Mouse (Mus musculus) left cerebral cortex, postnatal 4 days (tissue): ENCODE results near the gene Col6a4. TPM values are rescaled to one million over a fixed set of nuclear protein-coding genes. Genes with fewer than 3 reads are reported as not detected.

Experiments
- DNase-seq: peaks from one replicate; pipeline ENCODE4 v3.0.0-alpha.2; 2022
- intact Hi-C: fragments of 180-260 bp; cut with DNase I; formaldehyde crosslinking; loops from one replicate; pipeline ENCODE4 v1.15.1; 2025
- total RNA-seq, 2 experiments: library from RNA; stranded (reverse); gene quantifications; 2 replicates each; pipeline ENCODE4 v1.2.3; 2021

The Col6a4 gene
- total RNA-seq, 2 experiments from 2014 or later, result 2.0 to 3.1 TPM

DNA sequence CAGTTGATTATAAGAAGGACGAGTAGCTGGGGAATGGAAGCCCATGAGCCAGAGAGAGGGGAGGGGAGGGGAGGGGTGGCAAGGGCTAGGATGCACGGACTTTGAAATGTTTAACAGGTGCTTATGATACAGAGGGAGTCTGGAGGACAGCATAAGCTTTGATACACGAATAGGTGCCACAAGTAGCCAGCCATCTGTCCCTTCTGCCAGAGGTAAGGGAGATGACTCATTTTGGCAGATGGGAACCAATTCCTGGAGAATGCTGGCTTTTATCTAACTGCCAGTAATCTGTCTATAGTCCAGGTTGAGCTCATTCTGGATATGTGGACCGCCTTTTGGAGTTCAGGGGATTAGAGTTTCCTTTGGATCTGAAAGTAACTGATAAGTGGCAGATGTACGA is 20.3 kb downstream of the Col6a4 start:
- intact Hi-C loops, result no loop called here
- no peak for DNase-seq

DNA sequence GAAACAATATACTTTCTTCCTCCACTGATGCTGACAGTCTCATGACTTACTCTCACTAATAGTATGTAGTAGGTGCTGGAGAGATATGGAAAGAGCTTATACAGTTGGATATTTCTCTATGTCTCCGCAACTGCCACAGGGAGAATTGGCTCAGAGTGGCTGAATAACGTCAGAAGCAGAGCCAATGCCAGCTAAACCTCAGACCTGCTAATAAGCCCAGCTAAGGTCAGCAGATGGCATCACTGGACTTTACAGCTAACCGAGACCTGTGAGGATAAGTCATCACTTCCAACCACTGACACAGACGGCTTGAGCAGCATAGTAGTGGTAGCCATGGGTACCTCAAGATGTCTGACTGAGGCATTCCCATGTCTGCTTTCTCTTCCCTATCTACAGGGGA is 22.6 kb downstream of the Col6a4 start:
- intact Hi-C loops, result no loop called here

DNA sequence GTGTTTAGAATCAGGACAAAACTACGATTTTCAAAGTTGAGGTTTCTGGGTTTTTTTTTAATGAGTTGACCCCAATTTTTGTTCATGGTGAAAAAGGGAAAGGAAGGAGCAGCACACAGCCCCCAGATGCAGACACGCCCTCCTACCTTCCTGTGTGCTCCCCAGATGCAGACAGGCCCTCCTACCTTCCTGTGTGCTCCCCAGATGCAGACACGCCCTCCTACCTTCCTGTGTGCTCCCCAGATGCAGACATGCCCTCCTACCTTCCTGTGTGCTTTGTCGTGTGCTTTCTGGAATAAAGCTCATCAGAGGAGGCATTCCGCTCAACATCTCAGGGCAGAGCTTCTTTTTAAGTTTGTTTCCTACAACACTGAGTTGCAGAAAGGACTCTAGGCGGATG is 24.9 kb downstream of the Col6a4 start:
- no peak for DNase-seq
- intact Hi-C loops, result no loop called here

More for the DNA sequence above, 22.6 kb downstream of the Col6a4 start:
- DNase-seq, result no peak

DNA sequence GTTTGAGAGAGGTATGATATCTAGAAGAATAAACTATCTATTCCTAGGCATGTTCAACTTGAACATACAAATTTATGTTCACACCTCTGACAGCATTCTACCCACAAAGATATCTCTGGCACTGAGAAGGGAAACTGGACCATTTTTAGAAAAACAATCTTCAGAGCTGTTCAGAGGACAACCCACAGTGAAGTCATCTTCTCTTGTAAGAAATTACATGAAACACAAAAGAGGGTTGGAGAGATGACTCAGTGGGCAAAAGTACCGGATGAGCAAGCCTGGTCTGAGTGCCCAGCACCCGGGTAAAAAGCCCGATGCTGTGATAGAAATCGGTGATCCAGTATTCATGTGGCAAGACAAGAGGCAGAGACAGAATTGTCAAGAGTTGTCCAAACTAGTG is 43.1 kb downstream of the Col6a4 start:
- DNase-seq, result no peak
- intact Hi-C loops, result no loop called here

DNA sequence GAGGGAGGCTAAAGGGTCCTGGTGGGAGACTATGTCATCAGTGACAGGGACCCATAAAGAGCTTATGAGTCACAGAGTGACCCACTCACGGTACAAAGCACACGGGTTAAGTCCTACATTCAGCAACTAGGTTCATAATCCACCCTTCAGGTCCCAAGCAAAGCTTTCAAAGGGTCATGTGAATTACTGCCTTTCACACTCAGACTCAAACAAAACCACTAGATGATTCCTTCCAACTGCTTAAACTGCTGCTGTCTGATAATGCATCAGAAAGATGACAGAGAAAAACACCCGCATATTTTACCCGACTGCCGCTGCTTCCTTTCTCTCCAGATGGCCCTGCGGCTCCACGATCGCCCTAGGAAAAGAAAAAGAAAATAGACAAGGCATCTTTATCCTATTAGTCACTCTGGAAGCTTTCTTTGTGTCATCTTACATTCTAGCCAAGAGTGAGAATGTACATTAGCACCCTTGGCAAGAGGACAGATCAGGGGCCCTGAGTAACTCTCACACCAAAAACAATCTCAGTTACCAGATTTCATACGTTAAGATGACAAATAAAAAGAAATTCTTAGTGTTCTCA is 52.6 kb downstream of the Col6a4 start:
- intact Hi-C loops, result no loop called here
- no peak for DNase-seq

DNA sequence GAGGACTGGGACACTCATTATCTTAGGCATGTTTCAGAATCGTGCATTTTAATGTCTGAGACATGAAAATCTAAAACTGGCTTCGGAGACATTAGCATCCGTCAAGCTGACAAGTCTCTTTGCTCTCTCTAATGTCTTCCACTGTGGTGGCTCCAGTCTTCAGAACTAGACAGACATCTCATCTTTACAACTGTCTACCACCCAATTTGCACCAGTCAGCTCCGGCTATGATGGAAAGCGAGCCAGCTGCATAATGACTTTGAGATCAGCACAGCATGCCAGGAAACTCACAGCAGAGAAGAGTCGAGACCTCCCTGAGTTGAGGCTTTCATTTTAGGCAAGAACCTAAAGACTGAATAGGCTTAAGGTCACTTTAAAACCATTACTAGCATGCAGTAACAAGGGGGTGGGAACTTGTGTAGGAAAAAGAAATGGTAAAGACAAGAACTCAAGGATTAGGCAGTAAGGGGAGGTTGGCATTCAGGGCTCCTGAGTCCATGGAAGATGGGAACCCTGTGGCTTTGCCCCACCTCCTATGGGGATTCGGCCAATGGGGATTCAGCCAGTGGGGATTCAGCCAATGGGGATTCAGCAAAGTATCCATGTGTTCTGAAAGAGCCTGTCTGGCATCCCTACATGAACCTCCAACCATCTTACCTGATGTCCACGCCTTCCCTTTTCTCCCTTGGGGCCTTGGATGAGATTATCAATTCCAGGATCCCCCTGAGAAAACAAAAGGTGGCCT is 56.5 kb downstream of the Col6a4 start:
- DNase-seq, result peak; percentile 8
- intact Hi-C loops, result loop anchor here (10.0 kb wide), 2 partner anchors 345 to 545 kb away; no protein-coding TSS in a partner anchor

DNA sequence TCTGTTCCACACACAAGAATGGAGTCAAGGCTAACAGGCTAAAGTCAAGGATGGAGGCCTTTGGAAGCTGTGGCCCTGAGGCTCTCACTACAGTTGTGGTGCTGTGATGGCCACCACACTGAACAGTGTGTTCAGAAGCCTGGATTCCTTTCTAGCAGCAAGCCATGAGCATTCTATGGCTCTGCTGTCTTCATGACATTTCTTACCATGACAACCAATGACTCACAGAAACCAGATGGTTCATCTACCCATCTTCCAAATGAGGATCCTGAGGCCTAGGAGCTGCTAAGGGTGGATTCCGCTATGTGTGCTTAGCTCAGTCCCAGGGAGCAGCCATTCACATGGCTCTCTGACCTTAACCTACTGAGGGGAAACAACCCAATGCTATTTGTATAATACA is 57.3 kb downstream of the Col6a4 start:
- intact Hi-C loops, result loop anchor here (10.0 kb wide), 2 partner anchors 344 to 544 kb away; no protein-coding TSS in a partner anchor
- DNase-seq, result no peak

DNA sequence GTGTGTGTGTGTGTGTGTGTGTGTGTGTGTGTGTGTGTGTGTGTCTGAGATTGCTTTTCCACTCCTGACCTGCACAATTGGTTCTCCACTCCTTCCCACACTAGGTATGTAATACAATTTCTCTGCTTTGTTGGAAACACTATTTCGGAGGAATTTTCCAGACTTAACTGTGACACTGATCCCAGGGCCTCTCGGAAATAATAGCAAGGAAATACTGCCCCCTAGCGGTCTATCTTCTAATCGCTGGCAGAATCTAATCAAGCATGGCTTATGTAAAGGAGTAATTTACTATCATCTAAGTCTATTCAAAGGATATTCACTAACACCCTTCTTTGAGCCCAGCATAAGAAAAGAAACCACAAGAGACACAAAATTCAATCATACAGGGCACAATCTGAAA is 57.7 kb downstream of the Col6a4 start:
- DNase-seq, result peak; percentile 44
- intact Hi-C loops, result loop anchor here (10.0 kb wide), 2 partner anchors 344 to 544 kb away; no protein-coding TSS in a partner anchor

DNA sequence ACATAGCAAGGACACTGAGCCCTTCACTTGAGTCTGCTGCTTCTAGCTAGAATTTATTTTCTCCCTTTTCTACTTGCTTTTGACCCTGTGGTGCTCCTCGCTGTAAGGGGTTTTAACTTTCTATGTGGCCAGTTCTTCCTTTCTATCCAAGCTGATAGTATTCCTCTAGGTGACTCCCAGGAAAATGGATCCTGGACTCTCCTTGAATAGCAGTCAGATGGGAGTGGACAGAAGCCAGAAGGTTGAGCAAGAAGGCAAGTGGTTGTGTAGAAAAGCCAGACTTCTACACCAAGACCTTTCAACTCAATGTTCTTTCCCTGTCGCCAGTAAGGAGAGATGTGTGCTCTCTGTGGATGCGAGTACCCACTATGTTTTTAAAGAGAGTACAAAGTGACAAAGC is 80.9 kb downstream of the Col6a4 start:
- no peak for DNase-seq
- intact Hi-C loops, result no loop called here

DNA sequence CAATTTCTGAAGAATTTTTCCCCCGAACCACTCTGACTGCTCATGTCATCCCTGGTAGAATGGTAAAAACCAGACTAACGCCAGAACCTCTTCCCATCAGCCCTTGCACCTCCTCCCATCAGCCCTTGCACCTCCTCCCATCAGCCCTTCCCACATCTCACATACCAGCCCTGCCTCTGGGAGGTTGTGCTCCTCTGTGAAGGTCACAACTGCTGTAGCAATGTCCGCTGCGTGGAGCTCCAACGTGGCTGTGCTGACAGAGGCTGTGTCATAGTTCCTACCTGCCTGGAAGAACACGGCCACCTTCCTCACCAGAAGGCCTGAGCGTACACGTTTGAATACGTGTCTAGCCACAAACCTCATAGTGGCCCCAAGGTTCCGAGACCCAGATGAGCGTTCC is 83.4 kb downstream of the Col6a4 start:
- intact Hi-C loops, result no loop called here
- no peak for DNase-seq

DNA sequence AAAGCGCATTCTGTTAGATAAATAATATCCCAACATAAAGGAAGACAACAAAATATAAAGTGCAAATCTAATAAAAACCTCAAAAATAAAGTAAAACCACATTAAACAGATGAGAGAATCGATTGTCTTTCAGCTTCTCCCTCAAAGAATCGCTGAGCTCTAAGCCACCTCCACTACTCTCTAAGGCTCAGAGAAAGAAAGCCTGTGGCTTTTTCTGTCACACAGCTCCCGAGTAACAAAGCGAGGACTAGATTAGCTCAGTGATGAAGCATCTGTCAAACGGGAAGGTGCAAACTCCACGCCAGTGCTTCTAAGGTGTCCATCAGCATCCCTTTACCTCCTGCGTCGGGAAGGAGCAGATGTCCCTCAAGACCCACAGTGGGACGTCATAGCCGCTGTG is 98.6 kb downstream of the Col6a4 start:
- DNase-seq, result no peak
- intact Hi-C loops, result no loop called here

DNA sequence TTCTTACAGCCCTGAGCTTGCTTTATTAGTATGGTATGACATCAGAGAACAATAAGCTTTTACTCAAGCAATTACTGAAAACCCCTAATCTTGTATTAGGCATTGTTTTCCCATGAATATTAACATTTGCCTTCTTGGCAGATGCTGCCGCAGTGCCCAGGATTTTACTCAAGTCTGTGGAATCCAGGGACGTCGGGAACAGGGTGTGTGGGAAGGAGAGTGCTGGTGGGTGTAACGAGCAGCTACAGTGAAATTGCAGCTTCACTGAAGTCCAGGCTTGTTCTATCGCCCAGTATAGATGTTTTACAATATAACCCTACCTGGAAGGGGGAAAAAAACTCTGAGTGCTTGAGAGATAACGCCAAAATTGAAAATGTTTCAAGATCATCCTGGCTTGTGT is 104.2 kb downstream of the Col6a4 start:
- DNase-seq, result no peak
- intact Hi-C loops, result no loop called here

DNA sequence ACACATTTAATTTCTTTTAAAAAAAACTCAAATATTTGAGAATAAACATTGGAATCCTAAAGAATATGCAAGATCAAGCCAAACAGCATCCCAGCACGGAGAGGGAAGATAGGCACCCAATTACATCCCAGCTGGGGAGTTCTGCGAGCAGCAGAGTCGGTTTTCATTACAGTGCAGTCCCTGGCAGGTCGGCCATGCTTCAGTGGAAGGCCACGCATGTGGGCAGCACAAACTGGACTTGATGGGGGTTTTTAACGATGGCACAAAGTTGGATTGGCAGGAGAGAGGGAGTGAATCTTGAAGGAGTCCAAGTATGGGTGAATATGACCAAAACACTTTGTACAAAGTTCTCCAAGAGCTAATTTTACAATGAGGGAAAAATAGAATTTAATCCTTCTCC is 106.5 kb downstream of the Col6a4 start:
- DNase-seq, result no peak
- intact Hi-C loops, result no loop called here

DNA sequence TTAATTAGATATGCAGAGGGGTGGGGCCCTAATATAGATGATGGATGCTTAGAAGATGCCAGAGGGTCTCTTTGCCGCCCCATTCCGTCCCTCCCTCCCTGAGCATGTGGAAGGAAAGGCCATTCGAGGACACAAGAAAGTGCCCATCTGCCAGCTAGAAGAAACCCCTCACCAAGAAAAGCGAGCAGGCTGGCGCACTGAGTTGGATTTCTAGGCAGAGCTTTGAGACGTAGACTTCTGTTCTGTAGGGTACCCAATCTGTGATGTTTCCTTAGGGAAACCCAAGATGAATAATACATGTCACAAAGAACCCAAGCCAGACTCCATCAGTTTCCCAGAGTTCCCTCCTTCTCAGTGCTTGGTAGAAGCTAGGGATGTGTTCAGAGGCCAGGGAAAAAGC is 107.1 kb downstream of the Col6a4 start:
- intact Hi-C loops, result loop anchor here (2.0 kb wide), 1 partner anchor 41 kb away; no protein-coding TSS in a partner anchor
- DNase-seq, result no peak

DNA sequence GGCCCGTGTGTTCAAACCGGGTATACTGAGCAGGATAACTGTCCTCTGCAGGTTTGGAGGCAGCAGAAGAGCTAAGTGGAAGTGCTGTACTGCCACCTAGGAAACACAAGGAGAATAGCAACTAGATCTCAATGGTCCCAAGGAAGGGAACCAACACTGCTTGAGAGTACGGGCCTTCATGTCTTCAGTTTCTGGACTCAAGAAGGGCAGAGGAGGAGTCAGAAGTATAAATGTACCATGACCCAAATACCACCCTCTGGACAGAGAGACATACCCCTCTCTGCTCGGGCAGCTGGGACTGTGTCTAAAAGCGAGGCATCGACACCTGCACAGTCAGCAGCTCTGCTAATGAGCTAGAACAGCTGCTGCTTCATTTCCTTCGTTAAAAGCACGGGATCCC is 108.5 kb downstream of the Col6a4 start:
- no peak for DNase-seq

DNA sequence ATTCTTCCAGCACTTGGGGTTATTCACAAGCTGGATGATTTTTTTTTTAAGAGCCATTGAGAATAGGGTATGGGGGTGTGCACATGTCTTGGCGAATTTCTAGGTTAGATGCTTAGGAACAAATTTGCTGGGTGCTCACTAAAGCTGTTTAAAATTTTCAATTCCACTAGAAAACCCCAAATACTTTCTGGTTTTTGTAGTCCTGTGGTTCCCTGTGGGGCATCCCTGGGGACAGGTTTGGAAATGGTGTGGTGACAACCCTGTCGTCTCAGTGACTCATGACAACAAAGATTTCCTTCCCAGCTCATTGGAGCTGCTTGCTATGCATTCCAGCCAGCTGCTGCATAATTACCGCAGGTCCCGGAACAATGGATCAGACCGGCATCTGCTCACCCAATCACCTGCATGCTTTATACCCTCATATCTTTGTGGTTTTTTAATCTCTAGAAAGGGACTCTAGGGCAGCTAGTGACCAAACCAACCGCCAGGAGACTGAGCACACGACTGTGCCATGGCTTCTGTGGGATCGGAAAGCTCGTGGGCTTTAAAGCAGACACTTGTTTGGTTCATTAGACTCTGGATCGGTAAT is 111.6 kb downstream of the Col6a4 start:
- intact Hi-C loops, result no loop called here
- no peak for DNase-seq

More for the DNA sequence above, 108.5 kb downstream of the Col6a4 start:
- intact Hi-C loops, result loop anchor here (2.0 kb wide), 1 partner anchor 43 kb away; no protein-coding TSS in a partner anchor

DNA sequence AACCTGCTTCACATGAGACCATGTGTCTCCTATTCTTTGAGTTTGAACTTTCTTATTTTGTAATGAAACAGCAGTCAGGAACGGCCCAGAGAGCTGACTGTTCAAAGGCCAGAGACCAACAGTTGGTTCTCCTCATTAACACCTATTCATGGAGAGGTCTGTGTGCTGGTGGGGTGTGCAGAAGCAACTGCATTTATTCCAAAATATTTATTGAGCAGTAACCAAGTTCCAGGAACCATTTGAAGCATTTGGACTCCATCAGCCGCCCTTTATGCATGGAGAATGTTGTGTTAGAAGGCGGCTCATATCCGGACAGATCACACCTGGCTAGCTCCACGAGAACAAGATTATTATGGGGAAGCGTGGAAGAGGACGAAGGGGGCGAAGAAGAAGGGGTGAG is 118.1 kb downstream of the Col6a4 start:
- DNase-seq, result no peak
- intact Hi-C loops, result no loop called here

DNA sequence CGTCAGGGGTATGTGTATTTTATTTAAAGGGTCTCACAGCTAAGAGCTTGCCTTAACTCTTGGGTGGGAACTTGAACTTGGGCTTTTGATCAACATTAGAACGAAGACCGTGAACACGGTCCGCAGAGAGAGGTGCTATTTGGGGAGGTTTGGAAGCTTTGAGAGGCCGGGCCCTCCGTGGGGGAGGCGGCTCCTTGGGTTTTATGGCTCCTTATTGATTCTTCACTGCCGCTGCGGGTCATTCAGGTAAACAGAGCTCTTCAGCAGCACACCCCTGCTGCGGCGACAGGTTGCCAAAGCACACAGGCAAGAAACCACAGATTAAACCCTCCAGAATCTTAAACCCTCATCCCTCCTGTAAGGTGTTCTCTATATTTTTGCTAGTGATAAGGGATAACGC is 119.7 kb downstream of the Col6a4 start:
- no peak for DNase-seq
- intact Hi-C loops, result no loop called here

DNA sequence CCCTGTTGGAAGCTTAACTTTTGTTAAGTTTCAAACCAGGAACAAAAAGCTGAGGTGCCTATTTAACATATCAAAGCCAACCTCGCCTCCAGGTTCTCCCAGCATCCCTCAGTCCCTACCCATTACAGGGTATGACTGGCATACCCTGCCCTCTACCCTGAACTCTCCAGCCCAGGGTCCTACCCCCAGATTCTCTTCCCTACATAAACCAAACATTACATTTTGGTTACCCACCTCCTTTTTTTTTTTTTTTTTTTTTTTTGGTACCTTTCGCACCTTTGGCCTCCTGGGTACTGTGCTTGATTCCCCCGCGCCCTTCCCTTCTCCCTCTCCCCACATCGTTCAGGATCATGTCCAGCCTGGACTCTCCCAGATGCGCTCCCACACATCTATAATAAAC is 120.3 kb downstream of the Col6a4 start:
- intact Hi-C loops, result no loop called here
- DNase-seq, result no peak

DNA sequence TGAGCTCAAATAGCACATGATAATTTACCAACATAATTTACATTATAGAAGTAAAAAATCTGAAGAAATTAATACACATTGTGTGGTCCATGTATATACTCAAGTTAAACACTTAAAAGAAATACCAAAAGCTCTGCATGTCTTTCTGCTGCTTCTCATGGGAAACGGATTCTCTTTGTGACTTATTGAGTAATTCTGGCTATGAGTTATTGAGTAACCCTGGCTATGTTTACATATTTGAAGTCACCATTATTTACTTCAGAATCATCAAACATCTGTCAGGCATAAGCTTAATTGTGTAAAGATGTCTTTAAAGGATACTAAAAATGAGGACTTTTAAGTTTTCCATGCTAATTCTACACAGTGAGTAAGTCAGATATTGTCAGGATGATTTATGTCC is 122.8 kb downstream of the Col6a4 start:
- intact Hi-C loops, result no loop called here
- DNase-seq, result no peak

DNA sequence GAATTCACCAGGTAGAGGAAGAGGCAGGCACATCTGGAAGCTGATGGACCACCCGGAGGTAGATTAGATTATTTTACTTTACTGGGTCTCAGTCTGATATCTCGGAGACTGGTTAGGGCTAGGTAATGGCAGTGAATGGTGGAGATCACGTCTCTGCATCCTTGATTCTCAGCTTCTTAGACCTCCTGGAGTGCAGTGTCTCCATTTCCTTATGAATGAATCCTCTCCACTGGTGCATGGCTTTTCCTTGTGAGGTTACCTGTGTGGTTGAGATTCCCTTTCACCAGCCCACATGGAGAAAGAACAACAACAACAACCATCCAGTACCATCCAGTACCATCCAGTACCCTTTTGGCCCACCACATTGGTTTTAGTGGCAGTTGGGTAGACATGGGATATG is 124.6 kb downstream of the Col6a4 start:
- no peak for DNase-seq
- intact Hi-C loops, result no loop called here

DNA sequence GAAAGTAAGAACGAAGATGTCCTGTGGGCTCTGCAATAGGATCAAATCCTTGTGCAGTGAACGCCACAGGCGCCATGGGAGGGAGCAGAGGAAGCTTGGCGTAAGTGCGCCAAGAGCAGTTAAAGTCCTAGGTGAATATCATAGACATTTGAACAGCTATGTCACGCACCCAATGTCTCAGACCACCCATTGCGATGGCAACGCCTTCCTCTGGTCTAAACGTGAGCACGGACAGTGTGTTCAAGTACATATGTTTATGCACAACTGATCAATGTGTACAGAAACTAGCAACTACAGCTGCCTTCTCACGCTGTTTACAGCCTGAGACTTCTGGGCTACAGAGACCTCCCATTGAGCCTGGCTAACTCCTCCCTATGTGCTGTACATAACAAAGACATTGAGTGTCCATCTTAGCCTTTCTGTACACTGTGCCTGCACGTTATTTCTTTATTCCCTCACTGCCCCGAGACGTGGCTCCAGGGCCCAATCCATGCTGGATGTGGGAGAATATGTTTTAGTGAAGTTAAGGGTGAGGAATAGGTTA is 125.2 kb downstream of the Col6a4 start:
- no peak for DNase-seq
- intact Hi-C loops, result no loop called here
